Mouse (Mus musculus): Measurements from ENCODE around the gene Senp1. TPM values are rescaled to one million over a fixed set of nuclear protein-coding genes. Genes with fewer than 3 reads are reported as not detected.

Senp1 gene
- polyA plus RNA-seq, 1 experiment from 2014 or later: 13.4 TPM

DNA sequence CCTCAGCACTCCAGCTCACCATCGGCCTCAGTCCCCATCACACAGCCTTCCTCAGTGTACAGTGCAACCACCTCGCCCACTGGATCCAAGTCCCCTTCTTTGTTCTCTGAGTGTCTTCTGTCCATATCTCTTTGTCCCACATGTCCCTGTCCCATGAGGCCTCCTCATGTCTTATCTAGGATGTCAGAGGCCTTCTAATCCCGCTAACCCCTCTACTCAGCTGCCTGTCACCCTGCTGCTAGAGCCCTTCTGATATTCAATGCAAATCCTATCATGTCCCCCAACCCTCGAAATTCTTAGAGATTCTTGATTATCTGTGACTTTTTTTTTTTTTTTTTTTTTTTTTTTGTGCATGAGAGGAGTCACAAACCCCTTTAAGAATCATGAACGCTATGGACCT lies 22.7 kb upstream of the Senp1 start:
- no peak overlapping the region for H3K27ac ChIP-seq
- 93% methylated on average over 4 of the region's 5 CpGs for WGBS (ENCODE audit: missing documents)
- no peaks in the 10 kb centered on the region for H3K79me2 ChIP-seq (ENCODE audit: inconsistent target)
- no peak overlapping the region for H3K4me3 ChIP-seq (ENCODE audit: inconsistent target)
- peaks cover 8% of the 10 kb centered on the region; the same call in 1 of the 2 replicates for H3K36me3 ChIP-seq (ENCODE audit: inconsistent target)

DNA sequence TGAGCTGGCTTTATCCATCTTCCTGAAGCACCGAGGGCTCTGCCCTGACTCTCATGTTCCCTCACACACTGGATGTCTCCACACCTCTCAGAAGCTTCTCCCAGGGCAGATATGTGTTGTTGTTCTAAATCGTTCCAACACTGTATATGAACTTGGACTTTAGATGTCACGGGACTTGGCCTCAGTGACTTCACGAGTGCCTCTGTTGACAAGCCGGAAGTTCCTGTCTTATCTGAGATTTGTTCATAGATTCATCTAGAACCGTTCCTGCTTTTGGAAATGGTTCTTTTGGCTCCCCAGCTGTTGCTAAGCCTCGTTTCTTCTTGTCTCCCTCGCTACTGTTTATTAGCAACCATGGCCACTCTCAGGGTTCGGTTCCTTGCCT lies 22.2 kb upstream of the Senp1 start:
- Histone ChIP-seq H3K79me2 (ENCODE audit: inconsistent target) (no peaks in the 10 kb centered on the region), H3K4me3 (ENCODE audit: inconsistent target) (no peak overlapping the region), H3K27ac (no peak overlapping the region), H3K36me3 (ENCODE audit: inconsistent target) (0 out of 2 replicates have a peak, but pooled peaks cover 3% of the 10 kb centered on the region)
- WGBS (ENCODE audit: missing documents): 95% methylated on average over 9 of the region's 9 CpGs

DNA sequence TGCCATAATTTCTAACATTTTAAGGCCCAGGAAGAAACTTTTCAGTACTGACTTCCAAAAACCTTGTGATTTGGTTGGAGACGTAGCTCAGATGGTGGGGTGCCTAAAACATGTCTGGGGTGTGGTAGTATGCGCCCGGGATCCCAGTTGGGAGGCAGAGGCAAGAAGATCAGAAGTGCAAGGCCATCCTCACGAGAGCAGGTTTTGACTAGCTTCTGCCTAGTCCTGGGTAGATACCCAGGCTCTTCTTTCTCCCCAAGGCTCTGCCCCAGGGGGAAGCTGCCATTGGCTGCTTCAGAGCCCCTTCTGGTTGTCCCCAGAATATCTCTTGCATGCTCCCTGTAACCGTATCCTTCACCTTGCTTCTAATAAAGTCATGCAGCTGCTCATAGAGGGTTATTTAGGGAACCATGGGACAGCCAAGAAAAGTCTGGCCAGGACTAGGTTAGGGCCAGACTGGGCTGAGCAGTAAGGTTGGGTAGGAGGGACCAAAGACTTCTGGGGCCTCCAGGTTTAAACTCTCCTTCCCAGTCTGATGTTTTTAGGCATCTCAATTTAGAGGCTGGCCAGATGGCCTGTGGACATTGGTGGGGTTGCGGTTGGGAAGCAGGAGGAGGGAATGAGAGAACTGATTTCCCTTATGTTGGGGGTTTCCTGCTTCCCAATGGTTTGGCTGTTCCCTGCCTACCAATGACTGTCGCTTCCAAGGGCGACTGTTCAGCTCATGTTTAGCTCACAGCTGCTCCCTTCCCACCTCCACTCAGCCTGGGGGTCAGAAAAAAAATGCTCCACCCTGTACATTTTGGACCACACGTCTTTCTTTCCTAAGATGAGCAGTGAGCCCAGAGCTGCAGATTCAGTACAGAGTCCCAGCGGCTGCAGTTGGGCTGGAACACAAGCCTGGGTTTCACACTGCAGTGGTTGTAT lies 21.6 kb upstream of the Senp1 start:
- H3K36me3 ChIP-seq (ENCODE audit: inconsistent target): no peaks in the 10 kb centered on the region
- H3K79me2 ChIP-seq (ENCODE audit: inconsistent target): no peaks in the 10 kb centered on the region
- no peak overlapping the region for H3K4me3 ChIP-seq (ENCODE audit: inconsistent target)
- no peak overlapping the region for H3K27ac ChIP-seq
- 96% methylated on average over 10 of the region's 10 CpGs for WGBS (ENCODE audit: missing documents)

DNA sequence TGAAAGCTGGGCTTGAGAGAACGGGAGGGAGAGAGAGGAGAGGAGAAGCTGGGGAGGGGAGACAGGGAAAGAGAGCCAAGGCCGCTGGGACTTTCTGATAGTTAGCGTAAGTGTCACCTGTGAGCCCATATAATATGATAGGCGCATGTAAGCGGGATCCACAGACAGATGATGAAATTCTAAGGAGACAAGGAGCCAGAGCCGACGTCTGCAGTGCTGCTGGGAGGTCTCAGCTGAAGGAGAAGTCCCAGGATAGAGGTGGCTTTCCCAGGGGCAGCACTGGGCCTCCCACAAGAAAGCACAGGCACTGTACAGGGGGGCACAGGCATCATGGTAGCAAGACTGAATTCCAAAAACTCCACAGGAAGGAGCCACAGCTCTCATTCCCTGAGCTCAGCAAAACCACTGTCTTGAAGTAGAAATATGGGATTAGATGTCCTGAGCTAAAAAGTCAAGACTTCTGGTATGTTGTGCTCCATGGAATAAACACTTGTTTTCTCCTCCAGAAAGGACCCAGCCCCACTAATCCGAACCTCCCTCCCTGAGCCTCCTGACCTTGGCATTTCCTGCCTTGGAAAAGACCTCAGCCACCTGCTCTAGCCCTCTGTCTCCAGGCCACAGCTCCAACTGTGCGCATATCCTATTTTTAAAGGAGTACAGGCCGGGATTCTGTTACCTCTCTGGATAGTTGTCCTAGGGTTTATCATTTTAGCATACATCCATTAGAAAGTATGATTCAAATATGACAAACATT lies 20.7 kb upstream of the Senp1 start:
- no peak overlapping the region for H3K4me3 ChIP-seq (ENCODE audit: inconsistent target)
- WGBS (ENCODE audit: missing documents): 95% methylated on average over 10 of the region's 10 CpGs
- H3K79me2 ChIP-seq (ENCODE audit: inconsistent target): no peaks in the 10 kb centered on the region
- no peak overlapping the region for H3K27ac ChIP-seq
- H3K36me3 ChIP-seq (ENCODE audit: inconsistent target): no peaks in the 10 kb centered on the region

DNA sequence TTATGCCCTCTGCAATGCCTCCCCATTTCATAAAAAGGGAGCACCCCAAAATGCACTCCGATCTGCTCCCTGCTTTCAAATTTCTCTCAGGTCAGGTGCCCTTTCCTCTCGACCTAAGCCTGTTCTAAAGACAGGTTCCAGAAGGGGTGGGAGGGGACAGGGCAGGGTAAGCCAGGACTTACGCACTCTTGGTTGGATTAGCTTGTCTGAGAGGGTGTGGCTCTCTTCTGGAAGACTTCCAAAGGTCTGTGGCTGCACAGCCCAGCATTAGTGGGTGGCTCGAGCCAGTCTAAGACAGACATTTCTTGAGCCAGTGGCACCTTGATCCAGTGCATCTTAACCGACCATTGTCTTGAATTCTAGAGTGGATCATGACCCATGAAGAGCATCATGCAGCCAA lies 18.2 kb upstream of the Senp1 start:
- Histone ChIP-seq H3K79me2 (ENCODE audit: inconsistent target) (no peaks in the 10 kb centered on the region), H3K4me3 (ENCODE audit: inconsistent target) (no peak overlapping the region), H3K27ac (no peak overlapping the region), H3K36me3 (ENCODE audit: inconsistent target) (no peaks in the 10 kb centered on the region)
- 61% methylated on average over 5 of the region's 5 CpGs for WGBS (ENCODE audit: missing documents)

DNA sequence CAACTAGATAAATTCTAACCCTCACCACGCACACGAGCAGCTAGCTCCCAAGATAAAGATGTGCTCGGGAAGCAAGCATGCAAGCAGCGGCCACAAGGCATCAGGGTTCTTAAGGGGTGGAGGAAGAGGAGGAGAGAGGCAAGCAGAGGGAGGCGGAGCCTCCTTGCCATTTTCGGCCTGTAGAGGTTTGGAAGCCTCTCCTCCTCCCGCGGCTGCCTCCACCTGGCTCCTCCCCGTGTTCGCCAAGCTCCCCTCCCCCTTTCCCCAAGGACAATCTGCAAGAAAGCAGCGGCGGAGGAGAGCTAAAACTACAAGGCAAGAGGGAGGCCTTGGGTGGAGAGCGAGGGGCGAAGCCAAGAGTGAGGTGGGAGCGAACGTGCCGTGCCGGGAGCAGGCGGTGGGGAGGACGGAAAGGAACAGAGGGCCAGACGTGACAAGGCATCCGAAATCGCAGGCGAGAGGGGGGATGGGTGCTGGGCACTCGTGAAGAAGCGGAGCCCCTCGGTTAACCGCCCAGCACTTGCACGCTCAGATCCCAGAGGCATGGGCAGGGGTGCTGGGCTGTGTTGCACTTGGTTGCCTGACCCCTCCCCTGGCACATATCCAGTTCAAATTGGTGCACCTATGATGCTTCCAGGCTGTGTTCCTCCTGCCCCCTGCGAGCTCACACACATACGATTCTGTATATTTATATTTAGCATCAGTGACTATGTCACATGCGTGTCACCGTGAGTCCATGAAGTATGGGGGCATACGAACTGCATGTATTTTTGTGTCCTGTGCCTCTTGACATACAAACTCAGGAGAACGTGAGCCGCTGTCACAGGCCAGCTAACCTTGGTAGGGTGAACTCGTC lies 15.0 kb upstream of the Senp1 start:
- 3% methylated on average over 37 of the region's 37 CpGs for WGBS (ENCODE audit: missing documents)
- H3K27ac ChIP-seq: no peak overlapping the region
- no peaks in the 10 kb centered on the region for H3K36me3 ChIP-seq (ENCODE audit: inconsistent target)

DNA sequence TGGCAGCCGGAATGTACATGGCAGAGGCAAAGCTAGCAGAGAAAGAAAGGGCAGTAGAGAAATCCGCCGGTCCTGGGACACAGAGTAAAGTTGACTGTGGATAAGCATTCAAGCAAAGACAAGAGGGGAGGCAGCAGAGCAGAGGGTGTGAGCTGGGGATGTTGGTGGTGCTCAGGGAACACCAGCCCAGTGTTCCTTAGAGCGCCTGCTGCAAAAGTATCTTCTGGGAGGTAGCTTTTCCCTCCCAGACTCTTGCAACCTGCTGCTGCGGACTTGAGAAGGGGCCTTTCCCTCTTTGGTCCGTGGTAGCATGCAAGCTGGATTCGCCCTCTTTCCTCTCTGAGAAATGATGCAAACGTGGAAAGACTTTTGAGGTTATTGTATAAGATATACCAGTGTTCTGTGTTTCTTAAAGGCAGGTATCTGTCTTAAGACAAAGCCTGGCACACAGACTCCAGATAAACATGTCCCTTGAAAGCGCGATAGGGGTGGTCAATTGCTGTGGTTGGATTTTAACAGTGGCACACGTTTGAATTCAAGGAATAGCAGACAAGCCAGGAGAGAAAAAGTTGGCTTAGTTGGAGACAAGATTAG lies 14.3 kb upstream of the Senp1 start:
- H3K27ac ChIP-seq: no peak overlapping the region
- H3K4me3 ChIP-seq (ENCODE audit: inconsistent target): peak overlapping the region; percentile 62; the same call in 1 of the 2 replicates
- 51% methylated on average over 11 of the region's 11 CpGs for WGBS (ENCODE audit: missing documents)
- H3K36me3 ChIP-seq (ENCODE audit: inconsistent target): no peaks in the 10 kb centered on the region
- H3K79me2 ChIP-seq (ENCODE audit: inconsistent target): no peaks in the 10 kb centered on the region

More for the DNA sequence above, 15.0 kb upstream of the Senp1 start:
- Histone ChIP-seq H3K4me3 (ENCODE audit: inconsistent target) (peak overlapping the region; percentile 62), H3K79me2 (ENCODE audit: inconsistent target) (no peaks in the 10 kb centered on the region)

DNA sequence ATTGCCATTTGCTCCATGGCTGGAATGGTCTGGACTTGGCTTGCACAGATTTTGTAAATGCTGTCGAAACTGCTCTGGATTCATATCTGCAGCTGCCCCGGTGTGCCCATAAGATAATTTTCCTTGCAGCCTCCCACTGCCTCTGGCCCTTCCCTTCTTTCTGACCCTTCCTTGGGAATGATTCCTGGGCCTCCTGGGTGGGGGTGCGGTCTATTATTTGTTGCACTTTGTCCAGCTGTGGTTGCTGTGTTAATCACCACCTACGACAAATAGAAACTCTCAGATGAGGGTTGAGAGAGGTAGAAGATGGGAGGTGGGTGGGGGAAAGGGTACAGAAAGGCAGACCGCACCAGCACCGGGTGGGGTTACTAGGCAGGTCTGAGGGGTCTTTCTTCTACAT lies 13.7 kb upstream of the Senp1 start:
- H3K79me2 ChIP-seq (ENCODE audit: inconsistent target): no peaks in the 10 kb centered on the region
- H3K4me3 ChIP-seq (ENCODE audit: inconsistent target): no peak overlapping the region
- H3K36me3 ChIP-seq (ENCODE audit: inconsistent target): no peaks in the 10 kb centered on the region
- no peak overlapping the region for H3K27ac ChIP-seq
- whole genome bisulfite sequencing (ENCODE audit: missing documents): 97% methylated on average over 6 of the region's 6 CpGs

DNA sequence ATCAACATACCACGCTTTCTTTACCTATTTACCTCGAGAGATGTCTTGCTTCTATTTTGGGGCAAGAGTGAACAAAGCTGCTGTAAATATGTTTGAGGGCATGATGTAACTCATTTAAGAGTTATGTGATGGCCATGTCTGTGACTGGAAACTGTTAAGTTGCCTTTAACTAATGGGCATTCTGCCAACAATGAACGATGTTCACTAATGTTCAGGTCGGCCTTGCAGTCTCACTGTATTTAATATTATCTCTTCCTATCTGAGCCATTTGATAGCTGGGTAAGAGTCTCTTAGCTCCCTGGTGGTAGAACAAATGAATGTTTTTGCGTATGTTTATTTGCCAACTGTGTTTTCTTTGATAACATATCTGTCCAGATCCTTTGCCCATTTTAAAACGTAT lies 13.0 kb upstream of the Senp1 start:
- H3K4me3 ChIP-seq (ENCODE audit: inconsistent target): no peak overlapping the region
- no peak overlapping the region for H3K27ac ChIP-seq
- WGBS (ENCODE audit: missing documents): 87% methylated on average over 6 of the region's 6 CpGs
- H3K79me2 ChIP-seq (ENCODE audit: inconsistent target): no peaks in the 10 kb centered on the region
- H3K36me3 ChIP-seq (ENCODE audit: inconsistent target): no peaks in the 10 kb centered on the region

DNA sequence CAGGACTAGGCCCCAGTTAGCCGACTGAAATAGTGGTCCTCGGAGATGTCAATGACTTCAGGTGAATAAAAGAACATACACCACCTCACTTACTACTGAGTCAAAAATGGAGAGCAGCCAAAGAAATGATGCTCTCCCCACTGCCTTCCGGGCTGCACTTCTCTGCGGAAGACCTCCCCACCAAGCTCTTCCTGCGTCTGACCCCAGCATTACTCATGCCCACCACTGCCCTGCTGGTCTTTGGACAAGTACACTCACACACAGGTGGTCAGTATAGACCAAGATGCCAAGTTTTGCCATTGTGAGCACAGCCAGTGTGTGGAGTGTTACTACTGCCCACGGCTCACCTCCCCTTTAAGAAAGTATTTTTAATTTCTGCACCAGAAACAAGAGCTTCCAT lies 8.9 kb upstream of the Senp1 start:
- Histone ChIP-seq H3K79me2 (ENCODE audit: inconsistent target) (no peaks in the 10 kb centered on the region), H3K4me3 (ENCODE audit: inconsistent target) (no peak overlapping the region), H3K27ac (no peak overlapping the region), H3K36me3 (ENCODE audit: inconsistent target) (no peaks in the 10 kb centered on the region)
- WGBS (ENCODE audit: missing documents): 91% methylated on average over 6 of the region's 6 CpGs

DNA sequence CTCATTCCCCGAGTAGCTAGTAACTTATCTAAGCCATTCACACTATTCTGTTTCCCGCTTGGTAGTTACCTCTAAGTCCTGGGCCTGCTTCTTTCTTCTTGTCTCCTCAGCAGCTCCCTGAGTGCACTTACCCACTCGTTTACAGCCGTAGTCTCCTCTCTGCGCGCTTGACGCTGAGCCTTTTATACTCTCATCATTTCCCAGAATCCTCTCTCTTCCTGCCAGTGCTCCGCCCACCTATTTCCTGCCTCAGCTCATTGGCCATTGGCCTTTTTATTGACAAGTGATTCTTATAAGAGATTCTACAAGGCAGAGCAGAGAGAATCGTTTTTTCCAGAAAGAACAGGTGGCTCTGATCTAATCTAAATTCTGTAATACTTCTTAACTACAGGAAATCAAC lies 5.0 kb upstream of the Senp1 start:
- H3K4me3 ChIP-seq (ENCODE audit: inconsistent target): no peak overlapping the region
- H3K79me2 ChIP-seq (ENCODE audit: inconsistent target): no peaks in the 10 kb centered on the region; the same call in 1 of the 2 replicates
- 90% methylated on average over 9 of the region's 9 CpGs for WGBS (ENCODE audit: missing documents)

DNA sequence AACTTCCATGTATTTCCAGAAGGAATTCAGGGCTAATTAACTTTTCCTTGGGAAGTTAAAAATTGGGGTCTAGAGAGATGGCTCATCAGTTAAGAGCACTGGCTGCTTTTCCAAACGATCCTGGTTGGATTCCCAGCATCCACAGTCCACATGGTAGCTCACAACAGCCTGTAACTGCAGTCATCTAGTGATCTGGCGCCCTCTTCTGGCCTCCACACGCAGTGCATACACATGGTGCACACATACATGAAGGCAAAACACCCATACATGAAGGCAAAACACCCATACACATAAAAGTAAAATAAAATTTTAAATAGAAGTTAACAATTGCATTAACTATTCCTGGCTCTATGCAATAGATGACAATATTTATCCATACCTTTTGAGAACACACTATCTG lies 3.4 kb upstream of the Senp1 start:
- Histone ChIP-seq H3K4me3 (ENCODE audit: inconsistent target) (no peak overlapping the region), H3K79me2 (ENCODE audit: inconsistent target) (peaks cover 10% of the 10 kb centered on the region), H3K27ac (no peak overlapping the region), H3K36me3 (ENCODE audit: inconsistent target) (no peaks in the 10 kb centered on the region)
- 64% methylated on average over 3 of the region's 3 CpGs for WGBS (ENCODE audit: missing documents)

More for the DNA sequence above, 5.0 kb upstream of the Senp1 start:
- no peak overlapping the region for H3K27ac ChIP-seq
- no peaks in the 10 kb centered on the region for H3K36me3 ChIP-seq (ENCODE audit: inconsistent target)

DNA sequence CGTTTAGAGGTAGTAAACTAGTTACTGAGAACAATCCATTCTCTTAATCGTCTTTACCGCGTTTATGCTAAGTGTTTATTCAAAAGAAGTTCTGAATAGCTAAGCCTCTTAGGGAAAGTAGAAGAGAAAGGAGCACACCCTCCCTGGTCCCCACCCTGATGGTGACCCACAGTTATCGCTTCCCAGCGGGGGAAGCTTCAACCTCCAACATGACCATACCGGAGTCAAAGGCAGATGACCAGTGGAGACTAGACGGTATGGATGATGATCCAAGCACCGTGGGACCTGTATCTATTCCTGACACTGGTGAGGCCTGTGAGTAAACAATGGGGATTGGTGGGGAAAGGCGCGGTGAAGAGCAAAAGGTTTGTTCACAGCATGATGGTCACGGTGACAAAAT lies 1.4 kb upstream of the Senp1 start:
- WGBS (ENCODE audit: missing documents): 97% methylated on average over 12 of the region's 12 CpGs
- Histone ChIP-seq H3K36me3 (ENCODE audit: inconsistent target) (no peaks in the 10 kb centered on the region), H3K27ac (no peak overlapping the region), H3K4me3 (ENCODE audit: inconsistent target) (no peak overlapping the region), H3K79me2 (ENCODE audit: inconsistent target) (peaks cover 30% of the 10 kb centered on the region)
